Mouse (Mus musculus) bone marrow, adult 2 months (tissue): ENCODE measurements at regions not wholly inside any gene's neighbourhood (a gene's known extent, or its start where the extent isn't known, plus 50 kb on each side); places are given as distances from the start of the nearest gene placed in this dataset.

ENCODE experiments used
- H3K27ac ChIP-seq: fragments of 200-500 bp; 2 replicates; pipeline ENCODE4 v1.5.1; 2012; ENCODE audit warnings: low read depth, mild to moderate bottlenecking, control low read depth, inconsistent platforms, low read length; ENCODE audit not compliant: control insufficient read depth, poor library complexity, insufficient read depth
- H3K4me1 ChIP-seq: fragments of 200-500 bp; 2 replicates; pipeline ENCODE4 v1.6.1; 2011; ENCODE audit warnings: low read length; ENCODE audit not compliant: control insufficient read depth, insufficient read depth
- H3K4me3 ChIP-seq: fragments of 200-500 bp; replicated peaks from 2 replicates; pipeline ENCODE3; 2011; ENCODE audit warnings: mild to moderate bottlenecking, low read depth, low read length, control low read depth; ENCODE audit not compliant: control insufficient read depth
- CTCF ChIP-seq: fragments of 200-500 bp; IDR thresholded peaks from 2 replicates; pipeline ENCODE4 v1.5.1; 2011; ENCODE audit warnings: low read length, control low read depth; ENCODE audit not compliant: control insufficient read depth, insufficient read depth
- POLR2A ChIP-seq: fragments of 200-500 bp; IDR thresholded peaks from 2 replicates; pipeline ENCODE4 v1.6.1; 2011; ENCODE audit warnings: low read depth, mild to moderate bottlenecking, control low read depth, low read length, borderline replicate concordance; ENCODE audit not compliant: control insufficient read depth
- WGBS: fragments of 180-500 bp; shearing (Covaris S2); methylation state at CpG from one replicate; pipeline ENCODE4 v1.1.7; 2018; 5-methylcytosine and 5-hydroxymethylcytosine counted together

GRCm38 (mm10) chr3:52929827-52930605, 87.0 kb downstream of the Cog6 start:
- TF ChIP-seq CTCF (no peak), POLR2A (no peak)
- H3K27ac ChIP-seq = no peak overlapping the region
- H3K4me1 ChIP-seq = peaks cover 2% of the 10 kb centered on the region; the same call in 1 of the 2 replicates
- no peak overlapping the region for H3K4me3 ChIP-seq
- 22% methylated on average over 13 of the region's 13 CpGs for WGBS

GRCm38 (mm10) chr3:52927361-52927841, 89.6 kb downstream of the Cog6 start:
- no peak for TF ChIP-seq POLR2A
- no peak for TF ChIP-seq CTCF
- H3K27ac ChIP-seq = no peak overlapping the region
- peaks cover 3% of the 10 kb centered on the region for H3K4me1 ChIP-seq
- 67% methylated on average over 12 of the region's 12 CpGs for WGBS
- H3K4me3 ChIP-seq = no peak overlapping the region

- TF ChIP-seq POLR2A (no peak), CTCF (no peak)
- 66% methylated on average over 3 of the region's 3 CpGs for WGBS
- Histone ChIP-seq H3K4me1 (peaks cover 3% of the 10 kb centered on the region), H3K27ac (no peak overlapping the region), H3K4me3 (no peak overlapping the region)
Measured at GRCm38 (mm10) chr3:52926549-52926948, 90.5 kb downstream of the Cog6 start.

GRCm38 (mm10) chr3:52925223-52925622, 91.8 kb downstream of the Cog6 start:
- TF ChIP-seq POLR2A = no peak
- peak; percentile 54 for TF ChIP-seq CTCF
- H3K4me1 ChIP-seq = peaks cover 3% of the 10 kb centered on the region
- H3K4me3 ChIP-seq = no peak overlapping the region
- 66% methylated on average over 3 of the region's 3 CpGs for whole genome bisulfite sequencing
- H3K27ac ChIP-seq = no peak overlapping the region

- TF ChIP-seq POLR2A = no peak
- no peak for TF ChIP-seq CTCF
Measured at GRCm38 (mm10) chr3:52924631-52925030, 92.4 kb downstream of the Cog6 start.

GRCm38 (mm10) chr3:52923824-52924559, 93.0 kb downstream of the Cog6 start:
- 28% methylated on average over 4 of the region's 4 CpGs for WGBS
- TF ChIP-seq CTCF = no peak
- TF ChIP-seq POLR2A = no peak
- Histone ChIP-seq H3K27ac (peak overlapping the region; percentile 53; the same call in 1 of the 2 replicates), H3K4me3 (no peak overlapping the region), H3K4me1 (peaks cover 1% of the 10 kb centered on the region; the same call in 1 of the 2 replicates)

More at GRCm38 (mm10) chr3:52924631-52925030, 92.4 kb downstream of the Cog6 start:
- H3K4me3 ChIP-seq = no peak overlapping the region
- no peak overlapping the region for H3K27ac ChIP-seq
- WGBS = 71% methylated on average over 2 of the region's 2 CpGs
- H3K4me1 ChIP-seq = peaks cover 1% of the 10 kb centered on the region; the same call in 1 of the 2 replicates

GRCm38 (mm10) chr3:52922411-52922810, 94.6 kb downstream of the Cog6 start:
- no peak overlapping the region for H3K4me3 ChIP-seq
- WGBS = 89% methylated on average over 8 of the region's 8 CpGs
- H3K4me1 ChIP-seq = peaks cover 1% of the 10 kb centered on the region; the same call in 1 of the 2 replicates
- no peak overlapping the region for H3K27ac ChIP-seq
- TF ChIP-seq POLR2A (no peak), CTCF (no peak)

GRCm38 (mm10) chr3:52906823-52907564, 110.0 kb downstream of the Cog6 start:
- WGBS = 84% methylated on average over 3 of the region's 3 CpGs
- no peak for TF ChIP-seq POLR2A
- no peak for TF ChIP-seq CTCF
- Histone ChIP-seq H3K27ac (no peak overlapping the region), H3K4me3 (no peak overlapping the region), H3K4me1 (no peaks in the 10 kb centered on the region)
